Mouse (Mus musculus): ENCODE results near the gene Alg11.

- TF ChIP-seq POLR2A (IDR thresholded peaks at IDR 0.05; ENCODE audit: borderline replicate concordance, insufficient read depth, low read length) (no peak), CTCF (IDR thresholded peaks at IDR 0.05; ENCODE audit: borderline replicate concordance, insufficient read depth, low read depth, low read length) (no peak)
These were observed 38.3 kb upstream of the Alg11 start for GRCm38 (mm10) chr8:22022244-22022643.

Measured in cerebellum, adult 2 months (tissue).